Mouse (Mus musculus) forebrain, embryonic 12.5 days (tissue): ENCODE results near the gene Nfya. TPM values are rescaled to one million over a fixed set of nuclear protein-coding genes. Genes with fewer than 3 reads are reported as not detected.

ENCODE experiments used
- ATAC-seq: fragments of 200-750 bp; cut with Nextera tagmentation; 2 replicates; pipeline ENCODE4 v1.8.0; 2017; ENCODE audit warnings: moderate TSS enrichment; ENCODE audit not compliant: low FRiP score
- H3K27ac ChIP-seq: fragments of 300-500 bp; sonication (generic); 2 replicates; pipeline ENCODE4 v1.5.1; 2016; ENCODE audit warnings: mild to moderate bottlenecking
- H3K27me3 ChIP-seq: fragments of 300-500 bp; sonication (generic); 2 replicates; pipeline ENCODE4 v1.6.1; 2016; ENCODE audit warnings: mild to moderate bottlenecking
- H3K36me3 ChIP-seq: fragments of 300-500 bp; sonication (generic); replicated peaks from 2 replicates; pipeline ENCODE4 v1.6.1; 2016; ENCODE audit warnings: mild to moderate bottlenecking
- H3K4me1 ChIP-seq: fragments of 300-500 bp; sonication (generic); 2 replicates; pipeline ENCODE4 v1.6.1; 2016
- H3K4me2 ChIP-seq: fragments of 300-500 bp; sonication (generic); 2 replicates; pipeline ENCODE4 v1.6.1; 2016; ENCODE audit warnings: mild to moderate bottlenecking, moderate library complexity
- H3K4me3 ChIP-seq: fragments of 300-500 bp; sonication (generic); replicated peaks from 2 replicates; pipeline ENCODE4 v1.5.1; 2016; ENCODE audit warnings: mild to moderate bottlenecking
- H3K9ac ChIP-seq: fragments of 300-500 bp; sonication (generic); 2 replicates; pipeline ENCODE4 v1.6.1; 2016; ENCODE audit warnings: mild to moderate bottlenecking
- H3K9me3 ChIP-seq: fragments of 300-500 bp; sonication (generic); 2 replicates; pipeline ENCODE4 v1.6.1; 2016
- WGBS: fragments of 180-500 bp; shearing (Covaris S2); methylation state at CpG from one replicate; pipeline ENCODE4 v1.1.7; 2016; 5-methylcytosine and 5-hydroxymethylcytosine counted together
- polyA plus RNA-seq: library from polyadenylated mRNA; unstranded; fragments of >200 nt; fragmentation: Nextera tagmentation; extraction: Ambion mirVana; gene quantifications from 2 replicates; pipeline ENCODE4 v1.2.1, GENCODE M21; 2016

Gene Nfya
- polyA plus RNA-seq, 1 experiment from 2014 or later, result 20.7 TPM

DNA sequence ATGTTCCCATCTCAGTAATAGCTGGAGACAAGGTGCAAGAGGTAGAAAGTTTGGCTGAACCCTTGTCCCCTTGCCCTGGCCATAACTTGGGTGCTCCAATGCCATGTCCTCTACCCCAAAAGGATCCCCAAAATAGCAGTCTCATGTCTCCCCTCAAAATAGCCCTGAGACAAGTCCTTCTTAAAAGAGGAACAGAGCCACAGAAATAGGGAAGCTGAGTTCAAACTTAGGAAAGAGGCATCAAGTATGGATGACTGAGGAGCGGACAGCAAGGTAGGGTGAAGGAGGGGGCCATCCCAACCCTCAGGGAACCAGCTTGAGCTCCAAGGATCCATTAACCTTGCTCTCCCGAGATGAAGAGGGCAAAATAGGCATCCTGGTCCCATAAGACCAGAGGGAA, 62.4 kb downstream of the Nfya start:
- Histone ChIP-seq H3K4me1 (no peaks in the 10 kb centered on the region), H3K9ac (no peak overlapping the region), H3K27me3 (no peaks in the 10 kb centered on the region), H3K36me3 (no peaks in the 10 kb centered on the region), H3K27ac (no peak overlapping the region), H3K9me3 (no peaks in the 10 kb centered on the region), H3K4me3 (no peak overlapping the region), H3K4me2 (no peak overlapping the region)
- ATAC-seq, result no peak
- WGBS, result 80% methylated on average over 2 of the region's 2 CpGs

DNA sequence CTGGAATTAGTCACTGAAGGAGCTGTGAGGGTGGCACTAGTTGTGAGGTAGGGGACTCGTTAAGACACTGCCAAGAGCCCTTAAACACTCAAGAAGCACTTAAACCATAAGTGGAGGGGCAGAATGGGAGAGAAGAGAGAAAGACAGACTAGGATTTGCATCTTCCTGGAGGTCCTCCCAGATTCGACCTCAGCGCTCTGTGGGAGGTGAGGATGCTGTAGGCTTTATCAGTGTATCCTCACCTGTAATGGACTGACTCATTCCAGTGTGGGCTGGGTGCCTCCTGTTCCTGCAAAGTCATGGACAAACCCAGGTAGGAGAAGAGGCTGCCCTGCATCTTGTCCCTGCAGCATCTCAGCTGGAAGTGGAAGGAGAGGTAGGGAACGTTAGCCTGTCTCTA, 62.9 kb downstream of the Nfya start:
- Histone ChIP-seq H3K9me3 (no peaks in the 10 kb centered on the region), H3K4me3 (no peak overlapping the region), H3K36me3 (no peaks in the 10 kb centered on the region), H3K27me3 (no peaks in the 10 kb centered on the region), H3K4me1 (no peaks in the 10 kb centered on the region), H3K4me2 (no peak overlapping the region), H3K27ac (no peak overlapping the region), H3K9ac (no peak overlapping the region)
- 65% methylated on average over 4 of the region's 4 CpGs for WGBS
- no peak for ATAC-seq

DNA sequence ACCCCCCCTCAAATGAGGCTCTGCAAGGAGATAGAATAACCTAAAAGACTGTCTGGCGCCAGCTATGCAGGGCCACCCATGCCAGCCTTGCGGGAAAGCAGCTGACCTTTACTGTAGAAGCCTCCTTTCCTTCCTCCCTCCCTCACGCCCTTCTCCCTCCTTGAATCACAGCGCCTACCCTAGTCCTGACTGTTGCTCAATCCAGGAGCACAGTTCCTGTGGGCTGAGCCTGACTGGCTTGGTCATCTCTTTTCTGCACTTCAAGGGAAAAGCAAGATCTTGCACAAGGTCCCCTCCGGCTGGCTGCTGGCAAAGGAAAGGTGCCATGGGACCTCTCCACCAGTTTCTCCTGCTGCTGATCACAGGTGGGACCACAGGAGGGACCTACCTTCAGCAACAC, 63.5 kb downstream of the Nfya start, which contains the start of gene Trem2:
Gene Trem2 (plus strand): TSS at position 171 of the 400 bp plus-strand sequence.
- Histone ChIP-seq H3K4me3 (no peak within 1 kb of the TSS), H3K36me3 (no peaks in the 10 kb centered on the region), H3K27me3 (no peaks in the 10 kb centered on the region), H3K4me1 (no peaks in the 10 kb centered on the region), H3K27ac (no peak within 1 kb of the TSS), H3K4me2 (no peak within 1 kb of the TSS), H3K9ac (no peak within 1 kb of the TSS), H3K9me3 (no peaks in the 10 kb centered on the region)
- 86% methylated on average over 5 of the region's 5 CpGs for WGBS
- ATAC-seq, result no peak

DNA sequence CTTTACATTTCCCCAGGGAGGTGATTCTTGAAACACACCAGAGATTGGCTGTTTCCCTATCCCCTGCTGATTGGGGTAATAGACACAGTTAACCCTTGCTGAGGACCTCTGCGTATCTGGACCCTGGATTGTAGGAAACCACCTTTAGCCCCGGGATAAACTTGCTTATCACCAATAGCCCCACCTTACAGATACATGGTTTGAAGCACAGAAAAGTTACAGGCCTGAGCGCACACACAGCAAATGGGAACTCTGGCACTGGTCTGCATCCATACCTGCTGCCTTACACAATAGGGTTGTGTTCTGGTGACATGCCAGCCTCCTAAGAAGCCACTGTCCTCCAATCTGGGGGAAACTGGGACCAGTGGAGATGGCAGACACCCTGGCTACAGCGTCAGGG, 63.9 kb downstream of the Nfya start:
- Histone ChIP-seq H3K4me2 (no peak overlapping the region), H3K27me3 (no peaks in the 10 kb centered on the region), H3K36me3 (no peaks in the 10 kb centered on the region), H3K4me3 (no peak overlapping the region), H3K9me3 (no peaks in the 10 kb centered on the region), H3K27ac (no peak overlapping the region), H3K9ac (no peak overlapping the region), H3K4me1 (no peaks in the 10 kb centered on the region)
- no peak for ATAC-seq
- WGBS, result 87% methylated on average over 4 of the region's 4 CpGs

DNA sequence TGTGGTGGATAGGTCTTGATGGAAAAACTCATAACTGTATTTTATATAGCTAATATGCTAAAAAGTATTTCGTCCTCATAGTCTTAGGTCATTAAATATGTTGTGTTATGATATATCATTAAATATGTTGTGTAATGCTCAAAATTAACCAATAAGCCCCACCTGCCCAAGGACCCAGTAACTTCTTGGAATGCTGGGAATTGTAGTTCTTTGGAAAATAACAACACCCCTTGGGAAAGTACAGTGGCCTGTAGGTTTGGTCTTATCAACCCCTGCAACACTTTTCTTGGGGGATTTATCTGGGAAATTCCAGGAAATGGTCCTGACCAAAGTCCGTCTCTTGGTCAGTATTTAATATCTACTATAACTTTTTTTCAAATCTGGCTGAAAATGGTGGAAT, 66.6 kb downstream of the Nfya start:
- H3K27me3 ChIP-seq, result no peaks in the 10 kb centered on the region
- WGBS, result 84% methylated on average over 2 of the region's 2 CpGs
- H3K4me1 ChIP-seq, result no peaks in the 10 kb centered on the region
- no peak overlapping the region for H3K27ac ChIP-seq
- no peaks in the 10 kb centered on the region for H3K36me3 ChIP-seq
- H3K4me3 ChIP-seq, result no peak overlapping the region
- H3K9ac ChIP-seq, result no peak overlapping the region
- no peaks in the 10 kb centered on the region for H3K9me3 ChIP-seq
- no peak overlapping the region for H3K4me2 ChIP-seq
- ATAC-seq, result no peak

DNA sequence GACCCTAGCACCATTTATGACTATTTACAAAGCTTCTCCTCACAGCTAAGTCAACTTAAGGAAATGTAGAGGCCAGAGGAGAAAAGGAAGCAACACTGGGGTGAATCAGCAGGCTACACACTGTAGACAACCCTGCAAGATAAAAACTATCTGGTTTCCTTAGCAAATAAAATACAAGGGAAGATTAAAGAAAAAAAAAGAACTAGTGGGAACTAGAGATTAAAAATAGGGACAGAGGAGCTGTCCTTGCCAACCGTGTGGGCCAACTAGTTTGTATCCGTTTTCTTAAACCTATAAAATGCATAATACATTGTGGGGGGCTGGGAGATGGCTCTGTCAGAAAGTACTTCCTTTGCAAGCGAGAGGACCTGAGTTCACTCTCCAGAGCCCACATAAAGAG, 67.8 kb downstream of the Nfya start:
- ATAC-seq, result no peak
- no peaks in the 10 kb centered on the region for H3K27me3 ChIP-seq
- 71% methylated on average over 3 of the region's 3 CpGs for WGBS
- no peaks in the 10 kb centered on the region for H3K4me1 ChIP-seq
- no peak overlapping the region for H3K4me2 ChIP-seq
- H3K36me3 ChIP-seq, result no peaks in the 10 kb centered on the region
- H3K4me3 ChIP-seq, result no peak overlapping the region
- no peak overlapping the region for H3K27ac ChIP-seq
- H3K9me3 ChIP-seq, result no peaks in the 10 kb centered on the region
- no peak overlapping the region for H3K9ac ChIP-seq

DNA sequence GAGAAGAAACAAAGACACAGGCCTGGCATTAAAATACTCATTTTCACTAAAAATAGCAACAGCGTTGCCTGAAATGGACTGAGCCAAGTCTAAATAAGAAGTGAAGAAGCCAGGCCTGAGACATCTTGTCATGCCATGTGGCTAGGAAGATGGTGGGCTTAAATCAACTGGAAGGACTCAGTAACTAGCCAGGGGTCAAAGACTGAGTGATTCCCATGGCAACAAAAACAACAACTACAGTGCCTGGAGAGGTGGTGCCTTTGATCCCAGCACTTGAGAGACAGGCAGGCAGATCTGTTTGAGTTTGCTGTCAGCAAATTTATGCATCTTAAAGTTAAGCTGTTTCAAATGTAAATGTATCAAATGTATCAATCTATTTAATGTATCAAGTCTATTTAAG, 69.4 kb downstream of the Nfya start:
- no peaks in the 10 kb centered on the region for H3K9me3 ChIP-seq
- H3K4me3 ChIP-seq, result no peak overlapping the region
- no peaks in the 10 kb centered on the region for H3K36me3 ChIP-seq
- no peak for ATAC-seq
- H3K4me1 ChIP-seq, result no peaks in the 10 kb centered on the region
- no peak overlapping the region for H3K4me2 ChIP-seq
- H3K27ac ChIP-seq, result no peak overlapping the region
- no peaks in the 10 kb centered on the region for H3K27me3 ChIP-seq
- no peak overlapping the region for H3K9ac ChIP-seq
- WGBS, result 97% methylated on average over 1 of the region's 1 CpGs

Other genes with a start within 250 kb of the Nfya start
- not detected in 2 replicates for gene A530064D06Rik, start 242.6 kb downstream of the Nfya start, polyA plus RNA-seq
- gene Trem1, start 177.1 kb downstream of the Nfya start, polyA plus RNA-seq, result 0.09 TPM in 1 of 2 replicates, not detected in the other
- gene Trem3, start 162.1 kb downstream of the Nfya start, polyA plus RNA-seq, result not detected in 2 replicates
- 0.26 and 0.41 TPM in 2 replicates for gene Treml4, start 145.6 kb downstream of the Nfya start, polyA plus RNA-seq
- gene Treml2, start 110.4 kb downstream of the Nfya start, polyA plus RNA-seq, result 0.11 and 0.23 TPM in 2 replicates
- gene B430306N03Rik, start 93.8 kb downstream of the Nfya start, polyA plus RNA-seq, result 0.13 TPM in 1 of 2 replicates, not detected in the other
- 2.4 TPM in 2 replicates for gene Trem2, start 63.5 kb downstream of the Nfya start, polyA plus RNA-seq
- gene Treml1, start 50.0 kb downstream of the Nfya start, polyA plus RNA-seq, result 0.97 and 1.2 TPM in 2 replicates
- gene Oard1, start 108 bp upstream of the Nfya start, polyA plus RNA-seq, result 82.8 and 87.4 TPM in 2 replicates
- gene Apobec2, start 23.0 kb upstream of the Nfya start, polyA plus RNA-seq, result 0.65 and 0.82 TPM in 2 replicates
- 1.2 and 1.5 TPM in 2 replicates for gene Tspo2, start 41.6 kb upstream of the Nfya start, polyA plus RNA-seq
- gene Unc5cl, start 45.0 kb upstream of the Nfya start, polyA plus RNA-seq, result 0.10 and 0.18 TPM in 2 replicates